Mouse (Mus musculus): ENCODE measurements around the gene Hist3h2a.

DNA sequence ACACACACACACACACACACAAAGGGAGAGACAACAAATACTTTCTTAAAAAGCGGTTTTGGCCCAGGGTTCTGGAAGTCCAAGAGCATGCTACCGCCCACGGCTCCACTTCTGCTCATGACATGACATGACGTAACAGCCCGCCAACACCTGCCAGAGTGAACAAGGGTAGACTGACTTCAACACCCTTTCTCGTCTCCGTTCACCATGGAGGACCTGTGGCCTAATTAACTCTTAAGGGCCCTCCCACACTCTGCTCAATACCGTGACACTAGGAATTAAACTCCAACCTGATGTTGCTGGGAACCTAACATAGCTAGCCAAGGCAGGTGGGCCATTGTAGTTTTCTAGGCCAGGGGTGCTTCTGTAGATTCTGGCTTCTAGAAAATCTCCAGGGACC, 14.5 kb downstream of the Hist3h2a start:
- no peak for TF ChIP-seq CTCF (IDR thresholded peaks at IDR 0.05; ENCODE audit: low read depth, low read length)
- no peak for TF ChIP-seq TAL1 (conservative IDR thresholded peaks at IDR 0.05; ENCODE audit: low read depth, low read length)
- TF ChIP-seq POLR2AphosphoS5 (IDR thresholded peaks at IDR 0.05; ENCODE audit: insufficient replicate concordance, low read depth, low read length), result no peak
